Mouse (Mus musculus) intestine, postnatal 0 days (tissue): ENCODE results near the gene Eif3i. TPM values are rescaled to one million over a fixed set of nuclear protein-coding genes. Genes with fewer than 3 reads are reported as not detected.

Experiments used
- ATAC-seq: fragments of 200-750 bp; cut with Nextera tagmentation; 2 replicates; pipeline ENCODE4 v1.8.0; 2017; ENCODE audit warnings: mild to moderate bottlenecking, moderate TSS enrichment, moderate library complexity
- H3K27ac ChIP-seq: fragments of 300-500 bp; sonication (generic); 2 replicates; pipeline ENCODE4 v1.5.1; 2014; ENCODE audit warnings: mild to moderate bottlenecking, low read depth, low read length, moderate library complexity
- H3K27me3 ChIP-seq: fragments of 300-500 bp; sonication (generic); replicated peaks from 2 replicates; pipeline ENCODE4 v1.6.1; 2014; ENCODE audit warnings: low read length, mixed read lengths; ENCODE audit not compliant: control insufficient read depth, insufficient read depth
- H3K36me3 ChIP-seq: fragments of 300-500 bp; sonication (generic); 2 replicates; pipeline ENCODE4 v1.6.1; 2014; ENCODE audit warnings: mild to moderate bottlenecking, moderate library complexity; ENCODE audit not compliant: control insufficient read depth, insufficient read depth
- H3K4me1 ChIP-seq: fragments of 300-500 bp; sonication (generic); replicated peaks from 2 replicates; pipeline ENCODE4 v1.6.1; 2014; ENCODE audit warnings: antibody characterized with exemption, low read length, mixed read lengths; ENCODE audit not compliant: control insufficient read depth, insufficient read depth
- H3K4me2 ChIP-seq: fragments of 300-500 bp; sonication (generic); replicated peaks from 2 replicates; pipeline ENCODE4 v1.6.1; 2014; ENCODE audit warnings: low read depth, mild to moderate bottlenecking, moderate library complexity
- H3K4me3 ChIP-seq: fragments of 300-500 bp; sonication (generic); 2 replicates; pipeline ENCODE4 v1.5.1; 2014; ENCODE audit warnings: low read depth, low read length
- H3K9ac ChIP-seq: fragments of 300-500 bp; sonication (generic); 2 replicates; pipeline ENCODE4 v1.6.1; 2014; ENCODE audit warnings: mild to moderate bottlenecking, low read depth, low read length
- H3K9me3 ChIP-seq: fragments of 300-500 bp; sonication (generic); 2 replicates; pipeline ENCODE4 v1.6.1; 2016; ENCODE audit warnings: mixed run types; ENCODE audit not compliant: control insufficient read depth
- CTCF ChIP-seq: sonication (generic); IDR thresholded peaks from 2 replicates; pipeline ENCODE4 v1.5.1; 2016; ENCODE audit warnings: low read depth, mild to moderate bottlenecking, control low read depth, antibody characterized with exemption, moderate library complexity
- WGBS: fragments of 180-500 bp; shearing (Covaris S2); extraction: QIAGEN DNeasy Blood & Tissue Kit; methylation state at CpG from one replicate; pipeline ENCODE4 v1.1.7; 2014; 5-methylcytosine and 5-hydroxymethylcytosine counted together
- polyA plus RNA-seq: library from polyadenylated mRNA; unstranded; fragments of >200 nt; fragmentation: Nextera tagmentation; extraction: Ambion mirVana; gene quantifications from 2 replicates; pipeline ENCODE4 v1.2.1, GENCODE M21; 2015

Gene Eif3i
- polyA plus RNA-seq, 1 experiment from 2014 or later = 144 TPM

- H3K4me2 ChIP-seq = no peak overlapping the region
- no peaks in the 10 kb centered on the region for H3K4me1 ChIP-seq
- H3K9ac ChIP-seq = no peak overlapping the region
- peak; percentile 76 for ATAC-seq
- peaks cover 50% of the 10 kb centered on the region for H3K36me3 ChIP-seq
- H3K27me3 ChIP-seq = no peaks in the 10 kb centered on the region
- H3K27ac ChIP-seq = no peak overlapping the region
- H3K9me3 ChIP-seq = no peaks in the 10 kb centered on the region
- TF ChIP-seq CTCF = peak; percentile 97
- WGBS = 28% methylated on average over 7 of the region's 7 CpGs
- no peak overlapping the region for H3K4me3 ChIP-seq
These were observed 8.1 kb upstream of the Eif3i start for GRCm38 (mm10) chr4:129608426-129609025.

DNA sequence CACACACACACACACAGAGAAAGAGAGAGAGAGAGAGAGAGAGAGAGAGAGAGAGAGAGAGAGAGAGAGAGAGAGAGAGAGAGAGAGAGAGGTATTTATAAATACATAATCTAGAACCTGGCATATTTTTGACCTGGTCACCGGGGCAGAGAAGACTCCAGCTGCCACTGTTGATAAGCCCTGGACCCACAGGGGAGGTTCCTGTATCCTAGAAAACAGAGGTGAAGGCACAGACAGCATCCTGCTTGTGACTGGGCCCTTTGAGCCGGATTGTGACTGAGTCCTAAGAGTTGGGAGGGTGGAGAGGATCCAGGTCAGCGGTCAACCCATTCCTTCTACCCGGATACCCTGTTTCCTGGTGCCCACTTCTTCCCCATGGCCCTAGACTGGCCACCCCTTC lies 11.6 kb downstream of the Eif3i start:
- H3K27me3 ChIP-seq = no peaks in the 10 kb centered on the region
- no peak for ATAC-seq
- no peaks in the 10 kb centered on the region for H3K9me3 ChIP-seq
- no peak overlapping the region for H3K4me2 ChIP-seq
- H3K9ac ChIP-seq = no peak overlapping the region
- H3K4me1 ChIP-seq = no peaks in the 10 kb centered on the region
- WGBS = 67% methylated on average over 4 of the region's 4 CpGs
- no peak for TF ChIP-seq CTCF
- H3K36me3 ChIP-seq = peaks cover 37% of the 10 kb centered on the region
- no peak overlapping the region for H3K4me3 ChIP-seq
- no peak overlapping the region for H3K27ac ChIP-seq

GRCm38 (mm10) chr4:129586943-129587342 lies 13.5 kb downstream of the Eif3i start:
- no peaks in the 10 kb centered on the region for H3K9me3 ChIP-seq
- TF ChIP-seq CTCF = no peak
- no peak overlapping the region for H3K27ac ChIP-seq
- no peak for ATAC-seq
- H3K9ac ChIP-seq = no peak overlapping the region
- H3K4me2 ChIP-seq = no peak overlapping the region
- H3K27me3 ChIP-seq = no peaks in the 10 kb centered on the region
- H3K4me3 ChIP-seq = no peak overlapping the region
- H3K4me1 ChIP-seq = no peaks in the 10 kb centered on the region
- WGBS = 53% methylated on average over 1 of the region's 1 CpGs
- H3K36me3 ChIP-seq = peaks cover 19% of the 10 kb centered on the region

GRCm38 (mm10) chr4:129585773-129586172 lies 14.7 kb downstream of the Eif3i start:
- no peaks in the 10 kb centered on the region for H3K9me3 ChIP-seq
- H3K27me3 ChIP-seq = no peaks in the 10 kb centered on the region
- WGBS = 80% methylated on average over 9 of the region's 9 CpGs
- TF ChIP-seq CTCF = no peak
- no peaks in the 10 kb centered on the region for H3K4me1 ChIP-seq
- no peak overlapping the region; the same call in 1 of the 2 replicates for H3K27ac ChIP-seq
- ATAC-seq = no peak
- H3K36me3 ChIP-seq = peaks cover 7% of the 10 kb centered on the region; the same call in 1 of the 2 replicates
- peak overlapping the region; percentile 71 for H3K4me2 ChIP-seq
- no peak overlapping the region for H3K9ac ChIP-seq
- peak overlapping the region; percentile 35; the same call in 1 of the 2 replicates for H3K4me3 ChIP-seq

DNA sequence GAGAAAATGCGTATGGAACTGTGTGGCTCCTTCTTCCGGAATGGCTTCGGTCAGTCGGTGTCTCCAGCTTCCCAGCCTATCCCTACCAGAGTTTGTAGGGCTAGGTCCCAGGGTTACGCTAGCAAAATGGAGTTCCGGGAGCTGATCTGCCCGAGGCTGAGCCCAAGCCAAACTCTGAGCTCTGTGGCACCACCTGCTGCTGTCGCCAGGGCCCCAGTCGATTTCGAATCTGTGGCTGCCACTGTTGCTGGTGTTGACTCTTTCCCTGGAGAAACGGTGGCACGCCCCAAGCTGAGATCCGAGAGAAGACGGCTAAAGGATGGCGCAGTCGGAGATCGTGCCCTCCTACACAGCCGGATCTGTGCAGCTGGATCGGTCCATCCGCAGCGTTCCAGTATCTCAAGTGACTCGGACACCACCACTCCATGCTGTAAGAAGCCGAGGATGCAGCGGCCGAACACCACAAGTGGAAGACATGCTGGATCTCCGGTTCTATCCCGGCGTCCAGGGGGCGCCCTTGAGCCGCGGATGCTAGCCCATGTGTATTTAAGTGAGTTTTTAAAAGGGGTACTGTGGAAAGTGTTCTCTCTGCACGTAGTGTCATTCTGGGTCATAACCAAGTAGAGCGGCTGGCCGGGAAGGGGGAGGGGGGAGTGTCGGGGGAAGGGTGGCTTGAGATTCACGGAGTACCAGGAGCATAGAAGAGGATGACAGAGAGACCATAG lies 15.4 kb downstream of the Eif3i start:
- H3K27me3 ChIP-seq = no peaks in the 10 kb centered on the region
- peak; percentile 77 for ATAC-seq
- H3K4me3 ChIP-seq = peak overlapping the region; percentile 35
- no peaks in the 10 kb centered on the region for H3K36me3 ChIP-seq
- 1% methylated on average over 36 of the region's 36 CpGs for WGBS
- peak overlapping the region; percentile 76; the same call in 1 of the 2 replicates for H3K27ac ChIP-seq
- TF ChIP-seq CTCF = peak; percentile 81
- H3K9me3 ChIP-seq = no peaks in the 10 kb centered on the region
- H3K4me2 ChIP-seq = peak overlapping the region; percentile 71
- peak overlapping the region; percentile 45; the same call in 1 of the 2 replicates for H3K9ac ChIP-seq
- no peaks in the 10 kb centered on the region for H3K4me1 ChIP-seq

GRCm38 (mm10) chr4:129584370-129584769 lies 16.1 kb downstream of the Eif3i start:
- Histone ChIP-seq H3K4me1 (no peaks in the 10 kb centered on the region), H3K4me3 (peak overlapping the region; percentile 35; the same call in 1 of the 2 replicates), H3K36me3 (no peaks in the 10 kb centered on the region), H3K9me3 (no peaks in the 10 kb centered on the region), H3K27ac (peak overlapping the region; percentile 76; the same call in 1 of the 2 replicates), H3K9ac (peak overlapping the region; percentile 45; the same call in 1 of the 2 replicates), H3K27me3 (no peaks in the 10 kb centered on the region), H3K4me2 (peak overlapping the region; percentile 71)
- no peak for ATAC-seq
- 82% methylated on average over 1 of the region's 1 CpGs for WGBS
- no peak for TF ChIP-seq CTCF
